Mouse (Mus musculus): Measurements from ENCODE around the gene Pspn.

DNA sequence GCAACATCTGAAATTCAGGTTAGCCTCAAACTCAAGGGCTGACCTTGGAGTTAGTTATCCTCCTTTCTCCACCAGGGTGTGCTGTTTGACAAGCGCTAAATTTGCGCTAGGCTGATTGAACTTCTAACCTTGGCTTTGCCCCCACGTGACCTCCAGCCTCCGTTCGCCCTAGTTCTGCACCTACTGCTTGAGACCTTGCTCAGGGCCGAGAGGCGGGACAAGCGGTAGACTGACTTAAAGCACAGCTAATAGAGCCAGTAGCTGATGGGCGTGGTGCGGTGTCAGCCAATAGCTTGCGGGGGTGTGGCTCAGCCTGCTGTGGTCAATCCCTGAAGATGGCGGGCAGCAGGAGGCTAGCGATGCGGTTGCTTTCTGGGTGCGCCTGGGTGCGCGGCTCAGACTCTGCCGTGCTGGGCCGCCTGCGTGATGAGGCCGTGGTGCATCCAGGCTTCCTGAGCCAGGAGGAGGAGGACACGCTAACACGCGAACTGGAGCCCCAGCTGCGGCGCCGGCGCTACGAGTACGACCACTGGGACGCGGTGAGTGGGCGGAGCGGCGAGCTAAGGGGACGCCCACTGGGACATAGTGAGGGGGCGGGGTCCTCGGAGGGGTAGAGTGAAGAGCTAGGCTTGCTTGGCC, 2.7 kb downstream of the Pspn start, which contains the start of gene Alkbh7:
- TF ChIP-seq JUND (IDR thresholded peaks at IDR 0.05; ENCODE audit: low read depth, low read length) (no peak), CTCF (IDR thresholded peaks at IDR 0.05 in 2 of 3, conservative IDR thresholded peaks at IDR 0.05 in 1 of 3; ENCODE audit: control insufficient read depth in 1 of 3, insufficient read depth in 1 of 3, low read depth in 2 of 3, low read length in 3 of 3, poor library complexity in 1 of 3, severe bottlenecking in 1 of 3) (peak; percentile 51 to 88 (median 79)), POLR2A (IDR thresholded peaks at IDR 0.05; ENCODE audit: control insufficient read depth in 1 of 2, insufficient read depth in 1 of 2, low read depth in 1 of 2, low read length in 2 of 2, poor library complexity in 1 of 2) (peak; percentile 53 to 66; a peak in 3 of 4 replicates), MEF2A (IDR thresholded peaks at IDR 0.05; ENCODE audit: extremely low read depth, insufficient replicate concordance, low read depth, low read length, poor library complexity, severe bottlenecking) (no peak), EP300 (IDR thresholded peaks at IDR 0.05; ENCODE audit: low read depth in 1 of 2, low read length in 2 of 2) (no peak), MAX (IDR thresholded peaks at IDR 0.05; ENCODE audit: low read length) (peak; percentile 98), BHLHE40 (IDR thresholded peaks at IDR 0.05; ENCODE audit: borderline replicate concordance, low read depth, low read length) (peak; percentile 72; the same call in 1 of the 2 replicates), ZKSCAN1 (IDR thresholded peaks at IDR 0.05; ENCODE audit: low read depth, low read length) (no peak; the same call in 1 of the 2 replicates), MAFK (IDR thresholded peaks at IDR 0.05; ENCODE audit: borderline replicate concordance, low read depth, low read length) (no peak), ZC3H11A (IDR thresholded peaks at IDR 0.05; ENCODE audit: low read depth, low read length) (peak; percentile 72), E2F4 (IDR thresholded peaks at IDR 0.05; ENCODE audit: borderline replicate concordance, low read depth, low read length) (no peak), SMC3 (IDR thresholded peaks at IDR 0.05; ENCODE audit: low read depth, low read length) (peak; percentile 80), CHD1 (IDR thresholded peaks at IDR 0.05; ENCODE audit: low read depth, low read length) (no peak), ZMIZ1 (IDR thresholded peaks at IDR 0.05; ENCODE audit: low read depth, low read length) (peak; percentile 85)
